Mouse (Mus musculus): ENCODE data around the gene Syna.
A peak's percentile ranks its signal among the peaks of the same experiment; 100 is the strongest.

DNA sequence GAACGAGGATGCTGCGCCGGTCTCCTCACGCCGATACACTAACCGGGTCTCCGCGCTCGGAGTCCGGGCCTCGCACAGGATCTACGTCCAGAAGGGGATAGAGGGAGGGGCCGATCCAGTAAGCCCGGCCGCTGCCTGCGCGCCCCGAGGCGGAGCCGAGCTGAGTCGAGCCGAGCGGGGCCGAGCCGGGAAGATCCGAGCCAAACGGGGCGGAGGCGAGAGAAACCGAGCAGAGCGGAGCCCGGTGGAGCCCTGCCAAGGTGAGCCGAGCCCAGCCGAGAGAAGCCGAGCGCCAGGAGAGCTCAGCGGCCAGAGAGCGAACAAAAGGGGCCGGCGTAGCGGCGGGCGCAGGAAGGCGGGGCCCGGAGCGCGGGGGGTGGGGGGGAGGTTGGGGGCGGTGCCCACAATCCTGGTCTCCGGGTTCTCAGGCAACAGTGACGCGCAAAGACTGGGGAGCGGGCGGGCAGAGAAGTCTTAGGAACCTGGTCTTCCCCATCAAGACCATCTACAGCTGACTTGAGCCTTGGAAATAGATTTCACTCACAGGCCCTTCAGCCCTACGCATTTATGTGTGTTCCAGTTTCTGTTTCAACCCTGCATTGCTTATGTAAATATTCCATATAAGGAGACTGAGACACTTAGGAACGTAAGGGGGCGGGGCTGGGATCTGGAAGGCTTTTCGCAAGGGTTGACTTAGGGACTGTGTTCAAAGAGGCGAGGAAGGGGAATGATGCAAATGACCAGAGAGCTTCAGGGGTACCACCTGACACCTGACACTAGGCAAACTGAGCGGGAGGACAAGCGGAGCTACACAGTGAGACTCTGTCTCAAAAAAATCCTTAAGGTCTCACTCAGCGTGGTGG lies 7.6 kb downstream of the Syna start, which contains the start of gene Clip2:
- TF ChIP-seq POLR2A (IDR thresholded peaks at IDR 0.05; ENCODE audit: borderline replicate concordance, control insufficient read depth, low read depth, low read length) = 0 out of 2 replicates have a peak, but pooled peaks have one; percentile 24
- no peak for TF ChIP-seq CTCF (IDR thresholded peaks at IDR 0.05; ENCODE audit: control insufficient read depth, insufficient read depth, low read length)
